Mouse (Mus musculus): ENCODE data around the gene Gm17657. TPM values are rescaled to one million over a fixed set of nuclear protein-coding genes. Genes with fewer than 3 reads are reported as not detected.

The Gm17657 gene
- total and polyA plus RNA-seq, 2 experiments from 2014 or later, result not detected

GRCm38 (mm10) chr17:29514435-29514834 is 35.0 kb downstream of the Gm17657 start:
- Histone ChIP-seq H3K27me3 (ENCODE audit: insufficient read depth, low read length) (no peaks in the 10 kb centered on the region), H3K4me1 (ENCODE audit: insufficient read depth, low read length) (no peaks in the 10 kb centered on the region), H3K4me2 (ENCODE audit: low read depth, low read length, poor library complexity, severe bottlenecking) (no peak overlapping the region), H3K36me3 (ENCODE audit: insufficient read depth, low read length) (no peaks in the 10 kb centered on the region), H3K4me3 (ENCODE audit: low read depth, low read length) (no peak overlapping the region), H3K9me3 (ENCODE audit: low read length) (no peaks in the 10 kb centered on the region), H3K27ac (ENCODE audit: low read depth, low read length) (0 out of 2 replicates have a peak overlapping the region, but pooled peaks have one; percentile 32), H3K9ac (replicated peaks; ENCODE audit: low read length, poor library complexity, severe bottlenecking) (no peak overlapping the region)
- WGBS, result 3% methylated on average over 11 of the region's 11 CpGs
- peak; percentile 86 for DNase-seq (ENCODE audit: low spot score)
- peak; percentile 98 for TF ChIP-seq CTCF (IDR thresholded peaks at IDR 0.05)
- ATAC-seq (ENCODE audit: low FRiP score), result peak; percentile 34; the same call in 1 of the 2 replicates

DNA sequence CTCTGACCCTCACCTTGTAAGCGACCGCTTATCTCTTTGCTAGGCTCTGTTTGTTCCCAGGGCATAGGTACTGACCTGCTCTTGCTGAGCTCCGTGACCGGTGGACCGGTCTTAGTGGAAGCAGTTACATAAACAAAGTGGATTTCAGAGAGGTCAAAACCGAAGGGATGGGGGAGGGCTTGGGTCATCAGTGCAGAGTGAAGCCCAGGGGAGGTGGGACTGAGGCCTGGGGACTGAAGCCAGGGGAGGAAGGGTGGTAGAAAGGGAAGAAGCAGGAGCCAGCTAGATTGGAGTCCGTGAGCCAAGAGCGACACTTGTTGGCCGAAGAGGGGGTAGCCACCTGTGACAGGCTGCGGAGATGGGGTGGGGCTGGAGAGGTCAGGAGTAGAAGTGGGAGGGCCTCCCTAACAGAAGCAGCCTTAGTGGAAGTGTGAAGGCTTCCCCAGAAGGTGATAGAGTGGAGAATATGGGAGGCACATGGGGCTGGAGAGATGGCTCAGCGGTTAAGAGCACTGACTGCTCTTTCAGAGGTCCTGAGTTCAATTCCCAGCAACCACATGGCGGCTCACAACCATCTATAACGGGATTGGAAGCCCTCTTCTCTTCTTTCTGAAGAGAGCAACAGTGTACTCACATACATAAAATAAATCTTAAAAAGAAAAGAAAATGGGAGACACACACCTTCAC is 36.3 kb downstream of the Gm17657 start:
- Histone ChIP-seq H3K9me3 (ENCODE audit: low read length) (no peaks in the 10 kb centered on the region), H3K27me3 (ENCODE audit: insufficient read depth, low read length) (no peaks in the 10 kb centered on the region), H3K4me1 (ENCODE audit: insufficient read depth, low read length) (no peaks in the 10 kb centered on the region), H3K27ac (ENCODE audit: low read depth, low read length) (no peak overlapping the region), H3K36me3 (ENCODE audit: insufficient read depth, low read length) (no peaks in the 10 kb centered on the region), H3K9ac (replicated peaks; ENCODE audit: low read length, poor library complexity, severe bottlenecking) (no peak overlapping the region), H3K4me3 (ENCODE audit: low read depth, low read length) (no peak overlapping the region), H3K4me2 (ENCODE audit: low read depth, low read length, poor library complexity, severe bottlenecking) (no peak overlapping the region)
- 0 out of 2 replicates have a peak, but pooled peaks have one; percentile 5 for ATAC-seq (ENCODE audit: low FRiP score)
- peak; percentile 76 for TF ChIP-seq CTCF (IDR thresholded peaks at IDR 0.05)
- DNase-seq (ENCODE audit: low spot score), result peak; percentile 64
- WGBS, result 43% methylated on average over 13 of the region's 13 CpGs

- no peaks in the 10 kb centered on the region for H3K4me1 ChIP-seq (ENCODE audit: insufficient read depth, low read length)
- ATAC-seq (ENCODE audit: low FRiP score), result no peak
- H3K4me3 ChIP-seq (ENCODE audit: low read depth, low read length), result no peak overlapping the region
- TF ChIP-seq CTCF (IDR thresholded peaks at IDR 0.05), result no peak
- H3K9ac ChIP-seq (replicated peaks; ENCODE audit: low read length, poor library complexity, severe bottlenecking), result no peak overlapping the region
- H3K27ac ChIP-seq (ENCODE audit: low read depth, low read length), result no peak overlapping the region
- no peaks in the 10 kb centered on the region for H3K36me3 ChIP-seq (ENCODE audit: insufficient read depth, low read length)
- no peaks in the 10 kb centered on the region for H3K27me3 ChIP-seq (ENCODE audit: insufficient read depth, low read length)
- 72% methylated on average over 8 of the region's 8 CpGs for WGBS
- no peak for DNase-seq (ENCODE audit: low spot score)
- no peak overlapping the region for H3K4me2 ChIP-seq (ENCODE audit: low read depth, low read length, poor library complexity, severe bottlenecking)
- H3K9me3 ChIP-seq (ENCODE audit: low read length), result no peaks in the 10 kb centered on the region
These were observed 38.7 kb downstream of the Gm17657 start for GRCm38 (mm10) chr17:29510691-29511090.

- no peaks in the 10 kb centered on the region for H3K9me3 ChIP-seq (ENCODE audit: low read length)
- 75% methylated on average over 12 of the region's 12 CpGs for WGBS
- no peak for ATAC-seq (ENCODE audit: low FRiP score)
These were observed 40.4 kb downstream of the Gm17657 start for GRCm38 (mm10) chr17:29508927-29509608.

DNA sequence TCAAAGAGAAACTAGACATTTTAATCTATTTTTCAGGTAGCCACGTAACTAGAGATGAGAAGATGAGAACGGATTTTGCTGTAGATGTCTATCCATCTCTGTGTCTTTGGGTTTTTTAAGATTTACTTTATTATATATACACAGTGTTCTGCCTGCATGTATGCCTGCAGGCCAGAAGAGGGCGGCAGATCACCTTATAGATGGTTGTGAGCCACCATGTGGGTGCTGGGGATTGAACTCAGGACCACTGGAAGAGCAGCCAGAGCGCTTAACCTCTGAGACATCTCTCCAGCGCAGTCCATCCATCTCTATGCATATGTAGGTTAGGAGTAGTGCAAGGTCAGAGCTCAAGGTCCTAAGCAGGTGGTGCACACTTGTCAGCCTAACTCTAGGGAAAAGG is 45.7 kb downstream of the Gm17657 start:
- Histone ChIP-seq H3K4me2 (ENCODE audit: low read depth, low read length, poor library complexity, severe bottlenecking) (no peak overlapping the region), H3K4me1 (ENCODE audit: insufficient read depth, low read length) (no peaks in the 10 kb centered on the region), H3K36me3 (ENCODE audit: insufficient read depth, low read length) (no peaks in the 10 kb centered on the region), H3K4me3 (ENCODE audit: low read depth, low read length) (no peak overlapping the region), H3K9me3 (ENCODE audit: low read length) (no peaks in the 10 kb centered on the region), H3K27me3 (ENCODE audit: insufficient read depth, low read length) (no peaks in the 10 kb centered on the region), H3K27ac (ENCODE audit: low read depth, low read length) (no peak overlapping the region), H3K9ac (replicated peaks; ENCODE audit: low read length, poor library complexity, severe bottlenecking) (no peak overlapping the region)
- 80% methylated on average over 5 of the region's 5 CpGs for WGBS
- ATAC-seq (ENCODE audit: low FRiP score) (no peak), DNase-seq (ENCODE audit: low spot score) (no peak)
- TF ChIP-seq CTCF (IDR thresholded peaks at IDR 0.05), result peak; percentile 46

More at GRCm38 (mm10) chr17:29508927-29509608, 40.4 kb downstream of the Gm17657 start:
- no peak overlapping the region for H3K9ac ChIP-seq (replicated peaks; ENCODE audit: low read length, poor library complexity, severe bottlenecking)
- H3K36me3 ChIP-seq (ENCODE audit: insufficient read depth, low read length), result no peaks in the 10 kb centered on the region
- no peaks in the 10 kb centered on the region for H3K27me3 ChIP-seq (ENCODE audit: insufficient read depth, low read length)
- no peak overlapping the region for H3K4me3 ChIP-seq (ENCODE audit: low read depth, low read length)
- no peak overlapping the region for H3K4me2 ChIP-seq (ENCODE audit: low read depth, low read length, poor library complexity, severe bottlenecking)
- no peaks in the 10 kb centered on the region for H3K4me1 ChIP-seq (ENCODE audit: insufficient read depth, low read length)
- H3K27ac ChIP-seq (ENCODE audit: low read depth, low read length), result no peak overlapping the region
- no peak for TF ChIP-seq CTCF (IDR thresholded peaks at IDR 0.05)
- no peak for DNase-seq (ENCODE audit: low spot score)

Data from midbrain, postnatal 0 days (tissue).